Mouse (Mus musculus): ENCODE data around the gene Wwox. TPM values are rescaled to one million over a fixed set of nuclear protein-coding genes. Genes with fewer than 3 reads are reported as not detected.

The Wwox gene
- polyA plus RNA-seq (2014; fragmentation: Illumina TruSeq; extraction: RNeasy Lipid Tissue Mini Kit (QIAGEN cat#74804); ENCODE audit: low read depth, low replicate concordance): 4.2 TPM

GRCm38 (mm10) chr8:114439334-114440204, at the start of gene Wwox:
Gene Wwox, plus strand, starts transcription at chr8:114439655.

GRCm38 (mm10) chr8:114417786-114418185, 21.7 kb upstream of the Wwox start, which contains the start of gene Clec3a:
Gene Clec3a, plus strand, starts transcription at chr8:114418086.

Other genes starting within 250 kb of the Wwox start
- gene Vat1l, start 234.0 kb upstream of the Wwox start, polyA plus RNA-seq (2014; fragmentation: Illumina TruSeq; extraction: RNeasy Lipid Tissue Mini Kit (QIAGEN cat#74804); ENCODE audit: low read depth, low replicate concordance): 3.7 TPM
- gene Clec3a, start 21.6 kb upstream of the Wwox start, polyA plus RNA-seq (2014; fragmentation: Illumina TruSeq; extraction: RNeasy Lipid Tissue Mini Kit (QIAGEN cat#74804); ENCODE audit: low read depth, low replicate concordance): not detected